Mouse (Mus musculus) cerebellum, adult 2 months (tissue): ENCODE data around the gene Rps6ka2.
"Not testable (repeated sequence)": the region's sequence is repeated elsewhere in the genome, so short reads cannot be mapped to it uniquely, and the experiment has no call there.

Experiments
- CTCF ChIP-seq: fragments of 200-500 bp; IDR thresholded peaks from 2 replicates; pipeline ENCODE4 v1.5.1; 2011; ENCODE audit warnings: low read depth, mild to moderate bottlenecking, control low read depth, low read length, moderate library complexity, borderline replicate concordance; ENCODE audit not compliant: insufficient read depth
- POLR2A ChIP-seq: fragments of 200-500 bp; IDR thresholded peaks from 2 replicates; pipeline ENCODE4 v1.6.1; 2011; ENCODE audit warnings: low read length, control low read depth, borderline replicate concordance; ENCODE audit not compliant: insufficient read depth

DNA sequence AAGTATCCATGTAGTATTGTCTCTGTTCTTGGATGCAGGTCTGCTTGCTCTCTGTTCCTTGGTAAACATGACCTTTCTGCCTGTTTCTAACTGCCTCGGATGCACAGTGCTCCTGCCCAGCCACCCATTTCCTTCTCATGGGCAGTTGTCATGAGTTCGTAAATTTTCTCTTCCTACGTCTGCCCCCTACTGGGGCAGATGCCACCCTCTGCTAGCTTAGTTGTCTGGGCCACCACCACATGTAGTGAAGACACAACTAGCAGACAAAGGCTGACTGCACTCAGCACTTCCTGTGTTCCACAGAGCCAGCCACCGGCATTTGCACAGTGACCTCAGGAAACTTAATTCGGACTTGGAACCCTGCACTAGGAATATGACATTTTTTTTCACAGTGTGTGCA, 162.8 kb downstream of the Rps6ka2 start:
- TF ChIP-seq CTCF, POLR2A: not testable (repeated sequence)
